Mouse (Mus musculus) G1E (cell line): ENCODE data around the gene Cd59b.

Experiments
- CTCF ChIP-seq: IDR thresholded peaks from 2 replicates; pipeline ENCODE4 v1.5.1; 2012; ENCODE audit warnings: low read depth, low read length, inconsistent platforms, mixed read lengths
- GATA1 ChIP-seq: IDR thresholded peaks from 2 replicates; pipeline ENCODE4 v1.6.1; 2012; ENCODE audit warnings: borderline replicate concordance, low read length, inconsistent platforms, mixed read lengths
- GATA2 ChIP-seq: IDR thresholded peaks from 2 replicates; pipeline ENCODE4 v1.6.1; 2012; ENCODE audit warnings: low read depth, low read length, inconsistent platforms, borderline replicate concordance
- TAL1 ChIP-seq: conservative IDR thresholded peaks from 2 replicates; pipeline ENCODE4 v1.6.1; 2012; ENCODE audit warnings: low read depth, low read length, inconsistent platforms, mixed read lengths

DNA sequence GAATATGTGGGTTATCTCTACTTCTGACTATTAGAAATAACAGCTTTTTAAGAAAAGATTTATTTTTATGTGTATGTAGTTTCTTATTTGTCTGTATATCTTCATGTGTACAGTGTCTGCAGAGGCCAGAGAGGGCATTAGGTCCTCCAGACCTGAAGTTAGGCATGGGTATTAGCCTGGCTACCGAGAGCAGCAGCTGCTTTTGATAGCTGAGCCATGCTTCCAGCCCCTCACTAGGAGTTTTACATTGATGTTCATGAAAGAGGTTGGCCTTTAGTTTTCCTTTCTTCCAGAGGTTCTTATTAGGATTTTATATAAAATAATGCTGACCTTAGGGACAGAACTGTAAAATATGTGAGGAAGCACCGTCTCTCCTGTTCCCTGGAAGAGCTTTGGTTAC is 31.4 kb upstream of the Cd59b start:
- no peak for TF ChIP-seq CTCF
- TF ChIP-seq GATA2, result no peak
- no peak for TF ChIP-seq GATA1
- no peak for TF ChIP-seq TAL1
